ENCODE assay signal across 28 mouse cellular contexts in genomic region chr2:4628920-4629319, GRCm38 (mm10).
"Had no signal": no experiment of that assay in that cellular context is flagged by ENCODE, and none has a peak within 500 bp of the region (broad histone marks: within the 10 kb centered on the region; RNA-seq: fewer than 3 reads in every experiment).

No protein-coding gene starts in this region.

- ATAC-seq: midbrain, embryonic 13.5 days; midbrain, embryonic 15.5 days; midbrain, embryonic 16.5 days had no signal

- H3K27ac ChIP-seq: left cerebral cortex, adult 2 months; limb, embryonic 10.5 days; limb, embryonic 12.5 days; limb, embryonic 13.5 days; limb, embryonic 15.5 days; liver, embryonic 13.5 days; liver, embryonic 14.5 days; liver, embryonic 15.5 days; lung, embryonic 15.5 days; macrophage; midbrain, embryonic 12.5 days; midbrain, embryonic 13.5 days; midbrain, embryonic 15.5 days; neural tube, embryonic 12.5 days; neural tube, embryonic 13.5 days had no signal

- H3K9me3 ChIP-seq: limb, embryonic 10.5 days; limb, embryonic 12.5 days; limb, embryonic 13.5 days; limb, embryonic 15.5 days; liver, embryonic 13.5 days; liver, embryonic 15.5 days; lung, embryonic 15.5 days; megakaryocyte, embryonic 14.5 days; midbrain, embryonic 12.5 days; midbrain, embryonic 13.5 days; midbrain, embryonic 15.5 days; neural tube, embryonic 12.5 days; neural tube, embryonic 13.5 days had no signal

- H3K4me3 ChIP-seq: left cerebral cortex, adult 2 months; limb, embryonic 10.5 days; limb, embryonic 12.5 days; limb, embryonic 13.5 days; limb, embryonic 15.5 days; liver, embryonic 13.5 days; liver, embryonic 15.5 days; lung, embryonic 15.5 days; midbrain, embryonic 12.5 days; midbrain, embryonic 13.5 days; midbrain, embryonic 15.5 days; myocyte; neural tube, embryonic 12.5 days; neural tube, embryonic 13.5 days had no signal

- H3K27me3 ChIP-seq: limb, embryonic 12.5 days; limb, embryonic 13.5 days; limb, embryonic 15.5 days; liver, embryonic 13.5 days; liver, embryonic 15.5 days; lung, embryonic 15.5 days; megakaryocyte, embryonic 14.5 days; midbrain, embryonic 12.5 days; midbrain, embryonic 13.5 days; midbrain, embryonic 15.5 days; neural tube, embryonic 12.5 days; neural tube, embryonic 13.5 days had no signal

- H3K9ac ChIP-seq: limb, embryonic 12.5 days; limb, embryonic 13.5 days; limb, embryonic 15.5 days; liver, embryonic 13.5 days; liver, embryonic 14.5 days; liver, embryonic 15.5 days; lung, embryonic 14.5 days; lung, embryonic 15.5 days; midbrain, embryonic 12.5 days; midbrain, embryonic 13.5 days; midbrain, embryonic 15.5 days; neural tube, embryonic 12.5 days; neural tube, embryonic 13.5 days had no signal

- H3K4me2 ChIP-seq: limb, embryonic 12.5 days; limb, embryonic 13.5 days; limb, embryonic 15.5 days; liver, embryonic 13.5 days; liver, embryonic 15.5 days; lung, embryonic 14.5 days; lung, embryonic 15.5 days; midbrain, embryonic 11.5 days; midbrain, embryonic 12.5 days; midbrain, embryonic 13.5 days; midbrain, embryonic 15.5 days; neural tube, embryonic 12.5 days; neural tube, embryonic 13.5 days had no signal

- H3K4me1 ChIP-seq: limb, embryonic 10.5 days; limb, embryonic 12.5 days; limb, embryonic 13.5 days; limb, embryonic 15.5 days; liver, embryonic 13.5 days; liver, embryonic 15.5 days; midbrain, embryonic 12.5 days; midbrain, embryonic 13.5 days; midbrain, embryonic 15.5 days; neural tube, embryonic 12.5 days; neural tube, embryonic 13.5 days had no signal

- DNase-seq: left cerebral cortex, postnatal 4 days; liver, embryonic 13.5 days; lung, adult 18-20 months; lung, adult 2 months; lung, embryonic 14.5 days; lung, postnatal 10 days; lung, postnatal 14 days; lung, postnatal 36 days; lung, postnatal 4 days; midbrain, embryonic 14.5 days had no signal
